Mouse (Mus musculus) thymus, postnatal 10 days (tissue): ENCODE results near the gene Wdr27.

Experiments
- DNase-seq, 2 experiments: peaks; one replicate each; pipeline ENCODE4 v3.0.0; 2021; ENCODE audit warnings: low spot score in 2 of 2

The Wdr27 gene

GRCm38 (mm10) chr17:14826715-14827295 lies 116.2 kb downstream of the Wdr27 start:
- DNase-seq, result no peak

DNA sequence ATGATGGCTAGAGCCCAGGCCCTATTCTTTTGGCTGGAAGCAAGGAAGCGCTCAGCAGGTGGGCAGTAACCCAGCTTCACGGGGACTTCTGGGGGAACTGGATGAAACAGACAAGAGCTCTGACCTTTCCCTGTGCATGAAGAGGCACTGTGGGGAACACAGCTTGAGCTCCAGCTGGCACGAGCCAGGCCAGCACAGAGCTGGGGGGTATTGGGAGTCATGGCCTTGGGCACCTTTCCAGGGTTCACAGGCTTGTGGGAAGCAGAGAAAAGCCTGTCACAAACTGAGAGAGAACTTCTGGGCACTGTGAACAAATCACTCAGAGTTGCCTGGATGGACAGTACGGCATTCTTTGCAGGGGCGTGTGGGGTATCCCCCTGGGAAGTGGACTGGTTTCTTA lies 118.0 kb downstream of the Wdr27 start:
- DNase-seq, result no peak

GRCm38 (mm10) chr17:14817975-14818374 lies 125.0 kb downstream of the Wdr27 start:
- no peak for DNase-seq

- DNase-seq, result no peak
Measured at GRCm38 (mm10) chr17:14816107-14816506, 126.9 kb downstream of the Wdr27 start.

GRCm38 (mm10) chr17:14815304-14815703 lies 127.7 kb downstream of the Wdr27 start:
- no peak for DNase-seq

- no peak for DNase-seq
Measured at GRCm38 (mm10) chr17:14812631-14813030, 130.3 kb downstream of the Wdr27 start.

DNA sequence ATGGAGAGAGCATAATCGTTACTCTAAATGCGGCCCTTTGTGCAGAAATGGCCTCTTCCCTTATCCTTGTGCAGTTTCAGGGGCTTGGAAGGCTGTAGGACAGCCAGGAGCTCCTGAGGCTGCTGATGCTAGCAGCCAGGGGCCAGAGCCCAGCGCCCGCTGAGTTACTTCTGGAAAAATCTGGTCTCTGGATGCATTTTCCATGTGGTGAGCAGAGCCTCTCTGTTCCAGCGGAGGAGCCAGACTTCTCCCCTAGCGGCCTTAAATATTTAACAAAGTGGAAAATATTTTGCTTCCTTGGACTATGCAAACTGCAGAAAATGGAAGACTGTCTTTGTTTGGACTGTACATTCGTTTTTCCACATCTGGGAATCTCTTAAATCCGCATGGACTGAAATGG lies 130.9 kb downstream of the Wdr27 start:
- no peak for DNase-seq

GRCm38 (mm10) chr17:14806808-14807207 lies 136.2 kb downstream of the Wdr27 start:
- no peak for DNase-seq

DNA sequence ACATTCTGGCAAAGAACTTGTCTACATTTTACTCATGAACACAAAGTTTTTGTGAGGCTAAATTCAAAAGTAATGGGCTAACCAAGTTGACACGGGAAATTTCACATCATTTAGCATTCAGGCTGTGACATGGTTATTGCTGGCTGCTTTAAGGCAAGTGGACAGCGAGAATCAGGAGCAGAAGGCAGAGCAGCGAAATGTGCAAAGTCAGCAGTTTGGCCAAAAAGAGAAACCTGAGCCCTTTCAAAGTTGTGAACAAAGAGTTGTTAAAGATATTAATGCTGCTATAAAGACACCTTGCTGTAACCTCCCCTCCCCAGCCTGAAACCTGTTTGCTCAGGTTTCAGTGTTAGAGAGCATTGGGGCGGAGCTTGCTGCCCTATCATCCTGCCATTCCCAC lies 143.7 kb downstream of the Wdr27 start:
- DNase-seq, result no peak

GRCm38 (mm10) chr17:14795074-14795473 lies 147.9 kb downstream of the Wdr27 start:
- DNase-seq, result no peak

DNA sequence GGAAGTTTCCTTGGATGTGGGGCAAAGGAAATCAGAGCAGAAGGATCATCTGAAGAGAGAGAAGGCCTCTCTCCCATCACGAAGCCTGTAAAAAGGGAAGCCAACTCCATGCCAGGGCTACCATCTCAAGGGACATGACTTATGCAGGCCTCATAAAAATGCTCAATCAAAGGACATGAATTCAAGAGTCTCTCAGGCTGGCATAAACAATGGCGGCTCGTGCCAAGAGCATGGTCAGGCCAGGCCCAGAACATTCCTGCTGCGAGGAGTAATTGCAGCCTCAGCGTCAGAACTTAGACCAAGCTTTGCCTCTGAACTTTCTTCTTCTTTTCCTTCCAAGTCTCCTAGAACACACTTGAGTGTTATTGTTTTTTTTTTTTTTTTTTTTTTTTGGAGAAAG lies 163.6 kb downstream of the Wdr27 start:
- DNase-seq, result no peak

DNA sequence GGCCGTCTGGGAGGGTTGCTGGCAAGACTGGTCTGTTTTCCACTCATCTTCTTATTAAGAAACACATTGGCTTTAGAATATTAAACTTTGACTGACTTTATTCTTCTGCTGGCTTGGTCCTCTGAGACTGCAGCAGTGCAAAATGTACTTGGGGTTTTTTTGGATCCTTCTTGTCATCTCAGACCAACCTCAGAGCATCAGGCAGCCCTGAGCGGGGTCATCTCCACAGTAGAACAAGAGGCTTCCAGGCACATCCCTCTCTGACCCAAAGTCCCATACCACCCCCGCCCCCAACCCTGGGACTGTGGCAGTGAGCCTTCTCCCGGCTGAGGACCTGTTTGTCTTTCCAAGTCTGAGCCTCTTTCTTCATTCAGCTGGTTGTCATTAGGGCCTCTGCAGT lies 171.6 kb downstream of the Wdr27 start:
- DNase-seq, result no peak

GRCm38 (mm10) chr17:14770377-14770776 lies 172.6 kb downstream of the Wdr27 start:
- no peak for DNase-seq
